Mouse (Mus musculus): ENCODE results near the gene Ric1. TPM values are rescaled to one million over a fixed set of nuclear protein-coding genes. Genes with fewer than 3 reads are reported as not detected.

Ric1 gene
- total and polyA plus RNA-seq, 2 experiments from 2014 or later, result 10.4 to 38.0 TPM

GRCm38 (mm10) chr19:29508208-29508607 lies 13.9 kb upstream of the Ric1 start:
- TF ChIP-seq CTCF (IDR thresholded peaks at IDR 0.05; ENCODE audit: low read depth), result no peak
- no peak overlapping the region for H3K4me2 ChIP-seq (ENCODE audit: low read depth)
- H3K27me3 ChIP-seq (ENCODE audit: insufficient read depth, low read length), result no peaks in the 10 kb centered on the region
- ATAC-seq (no peak), DNase-seq (no peak)
- 50% methylated on average over 7 of the region's 7 CpGs for WGBS
- H3K9ac ChIP-seq, result no peak overlapping the region
- H3K27ac ChIP-seq (ENCODE audit: low read depth, low read length), result no peak overlapping the region
- no peaks in the 10 kb centered on the region for H3K4me1 ChIP-seq (ENCODE audit: insufficient read depth)
- no peak overlapping the region for H3K4me3 ChIP-seq (ENCODE audit: low read depth, low read length)
- H3K36me3 ChIP-seq (ENCODE audit: insufficient read depth), result no peaks in the 10 kb centered on the region
- H3K9me3 ChIP-seq (ENCODE audit: low read length), result no peaks in the 10 kb centered on the region

GRCm38 (mm10) chr19:29509857-29510256 lies 12.2 kb upstream of the Ric1 start:
- ATAC-seq (no peak), DNase-seq (no peak)
- 89% methylated on average over 7 of the region's 7 CpGs for WGBS
- Histone ChIP-seq H3K4me1 (ENCODE audit: insufficient read depth) (no peaks in the 10 kb centered on the region), H3K9me3 (ENCODE audit: low read length) (no peaks in the 10 kb centered on the region), H3K9ac (no peak overlapping the region), H3K27ac (ENCODE audit: low read depth, low read length) (no peak overlapping the region), H3K27me3 (ENCODE audit: insufficient read depth, low read length) (no peaks in the 10 kb centered on the region), H3K36me3 (ENCODE audit: insufficient read depth) (no peaks in the 10 kb centered on the region), H3K4me2 (ENCODE audit: low read depth) (no peak overlapping the region), H3K4me3 (ENCODE audit: low read depth, low read length) (no peak overlapping the region)
- no peak for TF ChIP-seq CTCF (IDR thresholded peaks at IDR 0.05; ENCODE audit: low read depth)

- no peak overlapping the region for H3K4me3 ChIP-seq (ENCODE audit: low read depth, low read length)
Measured at GRCm38 (mm10) chr19:29511826-29512225, 10.3 kb upstream of the Ric1 start.

GRCm38 (mm10) chr19:29513111-29513766 lies 8.8 kb upstream of the Ric1 start:
- TF ChIP-seq CTCF (IDR thresholded peaks at IDR 0.05; ENCODE audit: low read depth), result no peak
- Histone ChIP-seq H3K27me3 (ENCODE audit: insufficient read depth, low read length) (no peaks in the 10 kb centered on the region), H3K9me3 (ENCODE audit: low read length) (no peaks in the 10 kb centered on the region), H3K4me3 (ENCODE audit: low read depth, low read length) (no peak overlapping the region), H3K4me2 (ENCODE audit: low read depth) (no peak overlapping the region), H3K9ac (no peak overlapping the region), H3K27ac (ENCODE audit: low read depth, low read length) (no peak overlapping the region), H3K36me3 (ENCODE audit: insufficient read depth) (no peaks in the 10 kb centered on the region), H3K4me1 (ENCODE audit: insufficient read depth) (no peaks in the 10 kb centered on the region)
- WGBS, result 52% methylated on average over 2 of the region's 2 CpGs
- ATAC-seq (no peak), DNase-seq (no peak)

More at GRCm38 (mm10) chr19:29511826-29512225, 10.3 kb upstream of the Ric1 start:
- no peak overlapping the region for H3K9ac ChIP-seq
- no peaks in the 10 kb centered on the region for H3K27me3 ChIP-seq (ENCODE audit: insufficient read depth, low read length)
- 80% methylated on average over 2 of the region's 2 CpGs for WGBS
- DNase-seq (no peak), ATAC-seq (no peak)
- H3K4me2 ChIP-seq (ENCODE audit: low read depth), result no peak overlapping the region
- H3K9me3 ChIP-seq (ENCODE audit: low read length), result no peaks in the 10 kb centered on the region
- no peak for TF ChIP-seq CTCF (IDR thresholded peaks at IDR 0.05; ENCODE audit: low read depth)
- H3K36me3 ChIP-seq (ENCODE audit: insufficient read depth), result no peaks in the 10 kb centered on the region
- no peak overlapping the region for H3K27ac ChIP-seq (ENCODE audit: low read depth, low read length)
- no peaks in the 10 kb centered on the region for H3K4me1 ChIP-seq (ENCODE audit: insufficient read depth)

GRCm38 (mm10) chr19:29514130-29514529 lies 8.0 kb upstream of the Ric1 start:
- H3K36me3 ChIP-seq (ENCODE audit: insufficient read depth), result no peaks in the 10 kb centered on the region
- DNase-seq, result no peak
- H3K9me3 ChIP-seq (ENCODE audit: low read length), result no peaks in the 10 kb centered on the region
- no peak for ATAC-seq
- H3K4me1 ChIP-seq (ENCODE audit: insufficient read depth), result no peaks in the 10 kb centered on the region
- TF ChIP-seq CTCF (IDR thresholded peaks at IDR 0.05; ENCODE audit: low read depth), result no peak
- no peak overlapping the region for H3K4me3 ChIP-seq (ENCODE audit: low read depth, low read length)
- H3K9ac ChIP-seq, result no peak overlapping the region
- no peaks in the 10 kb centered on the region for H3K27me3 ChIP-seq (ENCODE audit: insufficient read depth, low read length)
- no peak overlapping the region for H3K4me2 ChIP-seq (ENCODE audit: low read depth)
- H3K27ac ChIP-seq (ENCODE audit: low read depth, low read length), result no peak overlapping the region
- 89% methylated on average over 3 of the region's 3 CpGs for WGBS

- no peaks in the 10 kb centered on the region for H3K36me3 ChIP-seq (ENCODE audit: insufficient read depth)
- no peaks in the 10 kb centered on the region for H3K9me3 ChIP-seq (ENCODE audit: low read length)
- WGBS, result 91% methylated on average over 3 of the region's 3 CpGs
- H3K4me3 ChIP-seq (ENCODE audit: low read depth, low read length), result no peak overlapping the region
- H3K4me2 ChIP-seq (ENCODE audit: low read depth), result no peak overlapping the region
- no peak overlapping the region for H3K27ac ChIP-seq (ENCODE audit: low read depth, low read length)
- ATAC-seq (no peak), DNase-seq (no peak)
- H3K9ac ChIP-seq, result no peak overlapping the region
- H3K4me1 ChIP-seq (ENCODE audit: insufficient read depth), result no peaks in the 10 kb centered on the region
- no peaks in the 10 kb centered on the region for H3K27me3 ChIP-seq (ENCODE audit: insufficient read depth, low read length)
- no peak for TF ChIP-seq CTCF (IDR thresholded peaks at IDR 0.05; ENCODE audit: low read depth)
Measured at GRCm38 (mm10) chr19:29515386-29515785, 6.7 kb upstream of the Ric1 start.

- no peak overlapping the region for H3K4me3 ChIP-seq (ENCODE audit: low read depth, low read length)
- no peak overlapping the region for H3K27ac ChIP-seq (ENCODE audit: low read depth, low read length)
- no peak overlapping the region for H3K4me2 ChIP-seq (ENCODE audit: low read depth)
- H3K9me3 ChIP-seq (ENCODE audit: low read length), result no peaks in the 10 kb centered on the region
- 75% methylated on average over 10 of the region's 10 CpGs for WGBS
- no peaks in the 10 kb centered on the region for H3K36me3 ChIP-seq (ENCODE audit: insufficient read depth)
- no peak overlapping the region for H3K9ac ChIP-seq
- no peak for TF ChIP-seq CTCF (IDR thresholded peaks at IDR 0.05; ENCODE audit: low read depth)
- no peak for ATAC-seq
- no peak for DNase-seq
- H3K27me3 ChIP-seq (ENCODE audit: insufficient read depth, low read length), result no peaks in the 10 kb centered on the region
- H3K4me1 ChIP-seq (ENCODE audit: insufficient read depth), result no peaks in the 10 kb centered on the region
Measured at GRCm38 (mm10) chr19:29515991-29516390, 6.1 kb upstream of the Ric1 start.
